Mouse (Mus musculus): ENCODE data around the gene Nasp. TPM values are rescaled to one million over a fixed set of nuclear protein-coding genes. Genes with fewer than 3 reads are reported as not detected.

Gene Nasp
- polyA plus RNA-seq, 1 experiment from 2014 or later, result 402 TPM

DNA sequence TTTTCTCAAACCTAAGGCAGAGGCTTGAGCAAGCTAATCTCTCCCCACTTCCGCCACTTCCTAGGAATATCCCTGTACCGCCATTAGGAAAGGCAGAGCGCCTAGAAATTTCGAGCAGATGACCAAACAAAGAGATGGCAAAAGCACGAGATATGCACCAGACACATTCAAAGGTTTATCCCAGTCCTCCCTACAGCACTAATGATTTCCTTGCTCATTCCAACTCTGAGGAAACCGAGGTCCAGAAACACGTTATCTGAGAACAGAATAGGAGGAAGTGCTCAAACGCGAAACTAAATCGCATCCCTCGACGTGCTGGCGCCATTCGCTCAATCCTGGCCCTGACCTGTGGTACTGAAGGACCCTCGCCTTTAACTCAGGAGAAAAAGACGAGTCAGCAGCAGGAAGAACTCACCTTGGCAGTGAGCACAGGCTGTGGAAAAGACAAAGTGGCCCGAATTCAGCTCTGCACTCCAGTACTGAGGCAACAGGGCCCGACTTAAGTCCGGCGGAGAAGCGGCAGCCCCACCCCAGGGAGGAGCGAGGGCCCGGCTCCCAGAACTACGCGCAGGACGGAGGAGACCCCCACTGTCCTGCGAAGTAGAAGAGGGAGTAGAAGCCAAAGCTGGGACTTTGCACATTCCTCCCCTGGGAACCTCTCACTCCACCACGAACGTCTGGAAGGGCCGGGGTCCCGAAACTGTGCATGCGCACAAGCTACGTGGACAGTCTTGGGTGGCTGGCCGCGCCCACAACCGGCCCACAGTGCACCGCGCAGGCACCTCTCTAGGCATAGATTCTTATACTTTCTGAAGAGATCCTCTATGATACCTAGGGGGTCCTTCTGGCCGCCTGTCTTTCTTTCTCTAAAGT, 23.4 kb upstream of the Nasp start, which contains the start of gene Akr1a1:
Akr1a1 (minus strand) TSS at position 757 of the 873 bp plus-strand sequence.
- peaks cover 2% of the 10 kb centered on the region; the same call in 1 of the 2 replicates for H3K36me3 ChIP-seq (ENCODE audit: control insufficient read depth, insufficient read depth, low read length)
- H3K27me3 ChIP-seq (ENCODE audit: control insufficient read depth, insufficient read depth, low read length), result no peaks in the 10 kb centered on the region
- H3K9ac ChIP-seq (ENCODE audit: low read length), result peak within 1 kb of the TSS; percentile 92
- H3K4me1 ChIP-seq (ENCODE audit: control insufficient read depth, insufficient read depth, low read length), result peaks cover 3% of the 10 kb centered on the region; the same call in 1 of the 2 replicates
- peak within 1 kb of the TSS; percentile 79 for H3K4me2 ChIP-seq (ENCODE audit: low read depth, severe bottlenecking)
- H3K27ac ChIP-seq (replicated peaks; ENCODE audit: low read depth, low read length), result peak within 1 kb of the TSS; percentile 81
- no peaks in the 10 kb centered on the region for H3K9me3 ChIP-seq (ENCODE audit: control insufficient read depth, low read length)
- ATAC-seq (ENCODE audit: insufficient number of reproducible peaks, low FRiP score, low TSS enrichment, low read depth), result peak; percentile 98
- WGBS, result under 1% methylated on average over 39 of the region's 39 CpGs
- peak; percentile 92 for DNase-seq (ENCODE audit: low spot score)
- peak within 1 kb of the TSS; percentile 93 for H3K4me3 ChIP-seq (ENCODE audit: low read depth, low read length)

DNA sequence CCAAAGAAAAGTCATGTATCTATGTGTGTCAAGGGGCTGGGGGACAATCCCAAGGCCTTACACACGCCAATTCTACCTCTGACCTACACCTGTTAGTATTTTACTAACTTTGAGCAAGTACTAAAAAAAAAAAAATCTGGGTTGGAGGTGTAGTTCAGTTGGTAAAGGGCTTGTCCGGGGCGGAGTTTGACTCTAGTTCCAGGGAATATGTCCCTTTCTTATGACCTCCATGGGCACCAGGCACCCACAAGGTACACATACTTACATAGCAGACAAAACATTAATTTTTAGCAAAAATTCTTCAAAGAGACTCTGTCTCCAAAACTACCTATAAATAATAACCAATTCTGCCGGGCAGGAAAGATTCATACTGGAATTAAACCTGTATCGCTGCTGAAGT, 22.6 kb upstream of the Nasp start:
- H3K36me3 ChIP-seq (ENCODE audit: control insufficient read depth, insufficient read depth, low read length), result peaks cover 2% of the 10 kb centered on the region; the same call in 1 of the 2 replicates
- H3K27me3 ChIP-seq (ENCODE audit: control insufficient read depth, insufficient read depth, low read length), result no peaks in the 10 kb centered on the region
- 45% methylated on average over 5 of the region's 5 CpGs for WGBS
- peak overlapping the region; percentile 79 for H3K4me2 ChIP-seq (ENCODE audit: low read depth, severe bottlenecking)
- H3K27ac ChIP-seq (replicated peaks; ENCODE audit: low read depth, low read length), result no peak overlapping the region
- peak overlapping the region; percentile 93 for H3K4me3 ChIP-seq (ENCODE audit: low read depth, low read length)
- ATAC-seq (ENCODE audit: insufficient number of reproducible peaks, low FRiP score, low TSS enrichment, low read depth) (no peak), DNase-seq (ENCODE audit: low spot score) (no peak)
- peak overlapping the region; percentile 92 for H3K9ac ChIP-seq (ENCODE audit: low read length)
- peaks cover 3% of the 10 kb centered on the region; the same call in 1 of the 2 replicates for H3K4me1 ChIP-seq (ENCODE audit: control insufficient read depth, insufficient read depth, low read length)
- H3K9me3 ChIP-seq (ENCODE audit: control insufficient read depth, low read length), result no peaks in the 10 kb centered on the region

DNA sequence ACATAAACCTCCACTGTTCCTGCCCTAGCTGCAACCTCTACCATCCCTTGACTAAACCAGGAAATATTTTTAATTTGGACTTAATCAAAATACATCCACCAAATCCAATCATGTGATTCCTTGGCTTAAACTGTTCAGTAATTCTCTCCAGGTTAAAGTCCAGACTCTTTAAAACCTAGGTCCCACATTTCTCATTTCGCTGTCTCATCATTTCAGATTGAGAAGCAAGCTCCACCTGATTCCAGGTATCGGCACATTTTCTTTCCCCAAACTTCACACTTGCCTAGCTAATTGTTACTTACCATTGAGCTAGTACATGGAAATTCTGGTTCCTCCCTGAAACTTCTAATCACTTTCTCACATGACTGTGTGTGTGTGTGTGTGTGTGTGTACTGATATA, 21.7 kb upstream of the Nasp start:
- WGBS, result 97% methylated on average over 2 of the region's 2 CpGs
- no peak overlapping the region; the same call in 1 of the 2 replicates for H3K4me3 ChIP-seq (ENCODE audit: low read depth, low read length)
- ATAC-seq (ENCODE audit: insufficient number of reproducible peaks, low FRiP score, low TSS enrichment, low read depth), result no peak

DNA sequence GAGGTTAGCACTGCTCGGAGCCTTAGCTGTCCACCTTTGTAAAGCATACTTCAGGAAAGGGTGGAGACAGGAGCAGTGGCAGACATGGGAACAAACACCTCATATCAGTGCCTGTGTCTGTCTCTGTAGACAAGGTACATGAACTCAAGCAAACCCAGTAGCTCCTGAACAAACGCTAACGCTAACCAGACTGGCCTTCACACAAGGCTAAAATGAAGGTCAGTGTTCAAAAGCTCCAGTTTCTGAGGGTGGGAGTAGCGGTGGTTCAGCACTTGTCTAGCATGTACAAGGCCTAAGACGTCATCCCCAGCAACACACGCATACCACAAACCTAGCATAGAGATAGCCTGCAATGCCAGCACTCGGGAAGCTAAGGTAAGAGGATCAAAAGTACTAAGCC, 17.9 kb upstream of the Nasp start:
- ATAC-seq (ENCODE audit: insufficient number of reproducible peaks, low FRiP score, low TSS enrichment, low read depth) (no peak), DNase-seq (ENCODE audit: low spot score) (no peak)
- H3K36me3 ChIP-seq (ENCODE audit: control insufficient read depth, insufficient read depth, low read length), result peaks cover 15% of the 10 kb centered on the region
- H3K4me3 ChIP-seq (ENCODE audit: low read depth, low read length), result no peak overlapping the region
- no peak overlapping the region for H3K9ac ChIP-seq (ENCODE audit: low read length)
- H3K4me1 ChIP-seq (ENCODE audit: control insufficient read depth, insufficient read depth, low read length), result peaks cover 3% of the 10 kb centered on the region; the same call in 1 of the 2 replicates
- 93% methylated on average over 7 of the region's 7 CpGs for WGBS
- no peak overlapping the region for H3K4me2 ChIP-seq (ENCODE audit: low read depth, severe bottlenecking)
- H3K27ac ChIP-seq (replicated peaks; ENCODE audit: low read depth, low read length), result no peak overlapping the region
- H3K27me3 ChIP-seq (ENCODE audit: control insufficient read depth, insufficient read depth, low read length), result no peaks in the 10 kb centered on the region
- no peaks in the 10 kb centered on the region for H3K9me3 ChIP-seq (ENCODE audit: control insufficient read depth, low read length)

More for the DNA sequence above, 21.7 kb upstream of the Nasp start:
- no peak overlapping the region for H3K9ac ChIP-seq (ENCODE audit: low read length)
- no peaks in the 10 kb centered on the region for H3K27me3 ChIP-seq (ENCODE audit: control insufficient read depth, insufficient read depth, low read length)
- peaks cover 2% of the 10 kb centered on the region; the same call in 1 of the 2 replicates for H3K36me3 ChIP-seq (ENCODE audit: control insufficient read depth, insufficient read depth, low read length)
- no peak overlapping the region for H3K27ac ChIP-seq (replicated peaks; ENCODE audit: low read depth, low read length)
- no peaks in the 10 kb centered on the region for H3K9me3 ChIP-seq (ENCODE audit: control insufficient read depth, low read length)
- H3K4me2 ChIP-seq (ENCODE audit: low read depth, severe bottlenecking), result peak overlapping the region; percentile 79; the same call in 1 of the 2 replicates
- peaks cover 3% of the 10 kb centered on the region; the same call in 1 of the 2 replicates for H3K4me1 ChIP-seq (ENCODE audit: control insufficient read depth, insufficient read depth, low read length)
- no peak for DNase-seq (ENCODE audit: low spot score)

DNA sequence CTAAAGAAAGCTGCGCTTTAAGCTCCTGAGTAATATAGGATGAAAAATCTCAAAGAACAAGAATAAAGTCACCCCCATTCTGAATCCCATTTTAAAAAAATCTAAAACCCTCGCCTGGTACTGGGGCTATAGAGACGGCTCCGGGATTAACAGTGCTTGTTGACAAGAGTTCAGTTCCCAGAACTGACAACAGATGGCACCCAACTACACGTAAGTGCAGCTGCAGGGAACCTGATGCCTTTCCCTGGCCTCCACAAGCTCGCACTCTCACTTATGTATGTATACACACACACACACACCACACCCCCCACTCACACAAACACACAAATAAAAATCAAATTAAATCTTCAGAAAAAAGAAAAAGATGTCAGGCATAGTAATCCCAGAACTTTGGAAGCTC, 16.6 kb upstream of the Nasp start:
- Histone ChIP-seq H3K27ac (replicated peaks; ENCODE audit: low read depth, low read length) (no peak overlapping the region), H3K9ac (ENCODE audit: low read length) (no peak overlapping the region), H3K4me2 (ENCODE audit: low read depth, severe bottlenecking) (no peak overlapping the region), H3K4me3 (ENCODE audit: low read depth, low read length) (no peak overlapping the region), H3K36me3 (ENCODE audit: control insufficient read depth, insufficient read depth, low read length) (peaks cover 22% of the 10 kb centered on the region), H3K4me1 (ENCODE audit: control insufficient read depth, insufficient read depth, low read length) (no peaks in the 10 kb centered on the region), H3K27me3 (ENCODE audit: control insufficient read depth, insufficient read depth, low read length) (no peaks in the 10 kb centered on the region), H3K9me3 (ENCODE audit: control insufficient read depth, low read length) (no peaks in the 10 kb centered on the region)
- 70% methylated on average over 6 of the region's 6 CpGs for WGBS
- ATAC-seq (ENCODE audit: insufficient number of reproducible peaks, low FRiP score, low TSS enrichment, low read depth) (no peak), DNase-seq (ENCODE audit: low spot score) (peak; percentile 33)

DNA sequence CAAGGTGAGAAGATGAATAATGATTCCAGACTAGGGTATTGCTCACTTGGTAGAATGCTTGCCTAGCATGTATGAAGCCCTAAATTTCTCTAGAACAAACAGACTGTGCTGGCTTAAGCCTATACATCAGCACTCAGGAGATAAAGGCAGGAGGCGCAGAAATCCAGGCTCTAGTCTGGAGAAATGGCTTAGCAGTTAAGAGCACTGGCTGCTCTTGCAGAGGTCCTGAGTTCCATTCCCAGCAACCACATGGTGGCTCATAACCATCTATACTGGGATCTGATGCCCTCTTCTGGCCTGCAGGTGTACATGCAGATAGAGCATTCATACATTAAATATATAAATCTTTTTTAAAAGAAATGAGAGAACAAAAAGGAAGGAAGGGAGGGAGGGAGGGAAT, 14.3 kb upstream of the Nasp start:
- H3K4me3 ChIP-seq (ENCODE audit: low read depth, low read length), result no peak overlapping the region
- no peaks in the 10 kb centered on the region for H3K9me3 ChIP-seq (ENCODE audit: control insufficient read depth, low read length)
- WGBS, result 96% methylated on average over 1 of the region's 1 CpGs
- H3K9ac ChIP-seq (ENCODE audit: low read length), result no peak overlapping the region
- ATAC-seq (ENCODE audit: insufficient number of reproducible peaks, low FRiP score, low TSS enrichment, low read depth), result no peak
- no peaks in the 10 kb centered on the region for H3K27me3 ChIP-seq (ENCODE audit: control insufficient read depth, insufficient read depth, low read length)
- DNase-seq (ENCODE audit: low spot score), result no peak
- H3K27ac ChIP-seq (replicated peaks; ENCODE audit: low read depth, low read length), result no peak overlapping the region
- H3K4me2 ChIP-seq (ENCODE audit: low read depth, severe bottlenecking), result no peak overlapping the region
- no peaks in the 10 kb centered on the region for H3K4me1 ChIP-seq (ENCODE audit: control insufficient read depth, insufficient read depth, low read length)
- peaks cover 32% of the 10 kb centered on the region for H3K36me3 ChIP-seq (ENCODE audit: control insufficient read depth, insufficient read depth, low read length)

DNA sequence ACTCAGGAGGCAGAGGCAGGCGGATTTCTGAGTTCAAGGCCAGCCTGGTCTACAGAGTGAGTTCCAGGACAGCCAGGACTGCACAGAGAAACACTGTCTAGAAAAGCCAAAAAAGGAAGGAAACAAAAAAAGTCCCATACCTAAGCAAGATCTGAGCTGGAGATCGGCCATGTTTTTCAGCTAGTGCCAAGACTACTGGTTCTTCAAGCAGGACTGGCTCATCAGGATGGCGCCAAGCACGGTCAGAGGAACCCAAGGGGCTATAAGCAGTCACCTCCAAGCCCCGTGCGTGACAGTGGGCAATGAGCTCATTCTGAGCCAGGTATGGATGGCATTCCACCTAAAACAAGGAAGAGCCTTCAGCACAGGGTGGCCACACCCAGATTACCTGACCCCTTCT, 11.1 kb upstream of the Nasp start:
- 93% methylated on average over 6 of the region's 6 CpGs for WGBS
- DNase-seq (ENCODE audit: low spot score), result no peak
- Histone ChIP-seq H3K9me3 (ENCODE audit: control insufficient read depth, low read length) (no peaks in the 10 kb centered on the region), H3K9ac (ENCODE audit: low read length) (no peak overlapping the region), H3K27ac (replicated peaks; ENCODE audit: low read depth, low read length) (no peak overlapping the region), H3K36me3 (ENCODE audit: control insufficient read depth, insufficient read depth, low read length) (peaks cover 44% of the 10 kb centered on the region), H3K4me2 (ENCODE audit: low read depth, severe bottlenecking) (no peak overlapping the region), H3K4me1 (ENCODE audit: control insufficient read depth, insufficient read depth, low read length) (no peaks in the 10 kb centered on the region), H3K27me3 (ENCODE audit: control insufficient read depth, insufficient read depth, low read length) (no peaks in the 10 kb centered on the region), H3K4me3 (ENCODE audit: low read depth, low read length) (no peak overlapping the region)
- ATAC-seq (ENCODE audit: insufficient number of reproducible peaks, low FRiP score, low TSS enrichment, low read depth), result no peak

DNA sequence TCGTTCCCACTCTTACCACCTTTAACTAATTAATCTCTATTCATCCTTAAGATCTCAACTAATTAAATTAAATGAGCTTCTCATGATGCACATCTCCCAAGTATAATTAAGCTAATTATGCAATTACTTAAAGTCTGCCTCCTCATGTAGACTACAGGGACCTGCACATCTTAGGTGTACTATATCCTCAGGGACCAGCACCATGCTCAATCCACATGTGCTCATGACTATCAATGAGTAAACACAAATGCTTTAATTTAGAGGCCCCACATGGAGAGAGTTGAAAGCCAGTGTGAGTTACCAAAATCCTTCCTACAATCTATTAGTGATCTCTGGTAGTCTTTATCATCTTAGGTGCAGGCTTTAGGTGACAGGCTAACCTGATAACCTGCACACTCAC, 7.5 kb upstream of the Nasp start:
- WGBS, result 95% methylated on average over 1 of the region's 1 CpGs
- no peak for ATAC-seq (ENCODE audit: insufficient number of reproducible peaks, low FRiP score, low TSS enrichment, low read depth)
- no peak overlapping the region for H3K27ac ChIP-seq (replicated peaks; ENCODE audit: low read depth, low read length)
- H3K4me1 ChIP-seq (ENCODE audit: control insufficient read depth, insufficient read depth, low read length), result no peaks in the 10 kb centered on the region
- no peak for DNase-seq (ENCODE audit: low spot score)
- H3K4me2 ChIP-seq (ENCODE audit: low read depth, severe bottlenecking), result no peak overlapping the region
- H3K9ac ChIP-seq (ENCODE audit: low read length), result no peak overlapping the region
- H3K27me3 ChIP-seq (ENCODE audit: control insufficient read depth, insufficient read depth, low read length), result no peaks in the 10 kb centered on the region
- H3K4me3 ChIP-seq (ENCODE audit: low read depth, low read length), result no peak overlapping the region
- no peaks in the 10 kb centered on the region for H3K9me3 ChIP-seq (ENCODE audit: control insufficient read depth, low read length)
- H3K36me3 ChIP-seq (ENCODE audit: control insufficient read depth, insufficient read depth, low read length), result peaks cover 27% of the 10 kb centered on the region

Measured in limb, embryonic 11.5 days (tissue).